Mouse (Mus musculus): Measurements from ENCODE around the gene Srrm2. TPM values are rescaled to one million over a fixed set of nuclear protein-coding genes. Genes with fewer than 3 reads are reported as not detected.

Srrm2 gene
- polyA plus RNA-seq, 1 experiment from 2014 or later = 536 TPM

DNA sequence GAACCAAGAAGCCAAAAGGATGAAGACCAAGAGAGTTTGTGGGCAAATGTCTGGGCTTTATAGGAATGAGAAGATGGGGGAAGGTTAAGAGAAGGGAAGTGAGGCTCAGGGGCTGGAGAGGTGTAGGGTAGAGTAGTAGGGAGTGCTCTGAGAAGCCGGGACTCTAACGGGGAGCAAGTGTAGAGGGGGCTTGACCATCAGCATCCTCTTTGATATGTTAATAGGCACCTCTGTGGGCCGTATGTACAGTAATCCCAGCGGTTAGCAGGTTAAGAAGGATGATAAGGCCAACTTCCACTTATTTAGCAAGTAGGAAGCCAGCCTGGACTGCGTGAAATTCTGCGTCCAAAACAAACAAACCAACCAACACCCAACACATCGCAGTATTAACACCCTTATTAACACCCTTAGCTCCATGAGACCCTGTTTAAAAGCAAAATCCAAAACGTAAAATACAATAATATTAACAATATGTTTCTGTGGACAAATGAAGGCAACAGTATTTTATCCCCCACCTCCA, 523 bp upstream of the Srrm2 start:
- no peaks in the 10 kb centered on the region for H3K36me3 ChIP-seq
- peaks cover 31% of the 10 kb centered on the region for H3K4me1 ChIP-seq
- H3K4me3 ChIP-seq (replicated peaks) = peak overlapping the region; percentile 54
- ATAC-seq (replicated peaks; ENCODE audit: low FRiP score) = no peak
- H3K27ac ChIP-seq = 0 out of 2 replicates have a peak overlapping the region, but pooled peaks have one; percentile 81
- no peaks in the 10 kb centered on the region for H3K27me3 ChIP-seq
- peak overlapping the region; percentile 72; the same call in 1 of the 2 replicates for H3K9ac ChIP-seq
- 18% methylated on average over 8 of the region's 8 CpGs for WGBS
- peak overlapping the region; percentile 70 for H3K4me2 ChIP-seq
- no peaks in the 10 kb centered on the region for H3K9me3 ChIP-seq (replicated peaks)

DNA sequence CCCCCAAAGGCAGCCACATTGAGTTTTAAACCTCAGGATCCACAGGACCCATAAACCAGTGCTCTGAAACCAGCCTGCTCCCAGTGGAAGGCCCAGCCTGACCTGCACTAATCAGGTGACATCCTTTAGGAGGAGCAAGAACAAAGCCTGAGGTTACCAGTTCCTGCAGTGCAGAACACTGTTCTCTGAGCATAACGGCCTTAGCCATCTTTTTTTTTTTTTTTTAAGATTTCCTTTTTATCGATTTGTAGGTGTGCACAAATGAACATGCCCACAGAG, 686 bp downstream of the Srrm2 start:
- H3K4me2 ChIP-seq = peak overlapping the region; percentile 70
- H3K4me1 ChIP-seq = peaks cover 26% of the 10 kb centered on the region
- H3K4me3 ChIP-seq (replicated peaks) = peak overlapping the region; percentile 54
- peak overlapping the region; percentile 81 for H3K27ac ChIP-seq
- peak; percentile 23; the same call in 1 of the 2 replicates for ATAC-seq (replicated peaks; ENCODE audit: low FRiP score)
- no peaks in the 10 kb centered on the region for H3K9me3 ChIP-seq (replicated peaks)
- no peaks in the 10 kb centered on the region for H3K27me3 ChIP-seq
- no peaks in the 10 kb centered on the region for H3K36me3 ChIP-seq
- peak overlapping the region; percentile 72; the same call in 1 of the 2 replicates for H3K9ac ChIP-seq
- 50% methylated on average over 2 of the region's 2 CpGs for whole genome bisulfite sequencing

DNA sequence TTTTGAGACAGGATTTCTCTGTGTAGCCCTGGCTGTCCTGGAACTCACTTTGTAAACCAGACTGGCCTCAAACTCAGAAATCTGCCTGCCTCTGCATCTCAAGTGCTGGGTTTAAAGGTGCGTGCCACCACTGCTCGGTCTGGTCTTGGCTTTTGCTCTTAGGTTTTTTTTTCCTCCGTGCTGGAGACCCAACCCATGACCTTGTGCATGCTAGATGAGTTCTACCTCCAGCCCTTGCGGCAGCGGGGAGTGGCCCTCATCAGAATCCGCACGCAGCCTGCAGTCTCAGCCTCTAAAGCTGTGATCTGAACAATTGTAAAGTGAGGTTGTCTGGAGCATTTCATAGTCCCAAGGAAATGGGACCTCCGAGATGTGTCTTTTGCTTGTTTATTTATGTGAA, 5.0 kb downstream of the Srrm2 start:
- Histone ChIP-seq H3K9ac (no peak overlapping the region), H3K4me1 (peaks cover 10% of the 10 kb centered on the region), H3K4me2 (no peak overlapping the region), H3K36me3 (no peaks in the 10 kb centered on the region), H3K9me3 (replicated peaks) (no peaks in the 10 kb centered on the region), H3K27ac (no peak overlapping the region), H3K4me3 (replicated peaks) (no peak overlapping the region), H3K27me3 (no peaks in the 10 kb centered on the region)
- WGBS = 92% methylated on average over 8 of the region's 8 CpGs
- no peak for ATAC-seq (replicated peaks; ENCODE audit: low FRiP score)

DNA sequence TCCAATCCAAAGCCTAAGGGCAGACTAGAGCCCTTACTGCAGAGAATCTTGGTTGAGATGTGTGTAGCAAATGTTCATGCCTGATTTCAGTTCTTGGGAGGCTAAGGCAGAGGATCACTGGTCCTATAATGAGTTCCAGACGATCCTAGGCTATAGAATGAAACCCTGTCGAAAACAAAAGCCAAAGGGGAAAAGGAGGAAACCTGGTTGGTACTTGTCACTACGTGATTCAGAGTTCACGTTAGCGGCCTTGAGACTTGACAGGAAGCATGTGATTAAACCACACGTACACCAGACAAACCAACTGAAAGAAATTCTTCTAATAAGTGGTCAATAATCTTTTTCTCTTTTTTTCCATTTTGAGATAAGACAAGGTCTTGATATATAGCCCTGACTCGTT, 7.0 kb downstream of the Srrm2 start:
- Histone ChIP-seq H3K27me3 (no peaks in the 10 kb centered on the region), H3K4me1 (peaks cover 2% of the 10 kb centered on the region; the same call in 1 of the 2 replicates), H3K4me3 (replicated peaks) (no peak overlapping the region), H3K9me3 (replicated peaks) (no peaks in the 10 kb centered on the region), H3K36me3 (no peaks in the 10 kb centered on the region), H3K4me2 (no peak overlapping the region), H3K9ac (no peak overlapping the region), H3K27ac (no peak overlapping the region)
- ATAC-seq (replicated peaks; ENCODE audit: low FRiP score) = no peak
- 69% methylated on average over 7 of the region's 7 CpGs for WGBS

DNA sequence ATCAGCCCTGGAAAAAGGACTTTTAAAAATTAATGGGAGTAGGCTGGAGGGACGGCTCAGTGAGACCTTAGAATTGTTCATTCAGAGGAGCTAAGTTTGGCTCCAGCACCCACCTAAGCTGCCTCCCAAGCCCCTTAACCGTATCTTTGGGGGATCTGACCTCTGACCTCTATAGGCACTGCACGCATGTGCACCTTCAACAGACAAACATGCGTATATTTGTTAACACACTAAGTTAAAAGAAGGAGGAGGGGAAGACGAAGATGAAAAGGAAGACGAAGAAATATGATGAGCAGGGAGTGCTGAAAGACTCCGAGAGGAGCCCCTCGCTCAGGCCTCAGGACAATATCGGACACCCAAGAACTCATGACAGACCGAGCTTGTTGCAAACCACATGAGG, 11.3 kb downstream of the Srrm2 start:
- no peaks in the 10 kb centered on the region for H3K9me3 ChIP-seq (replicated peaks)

DNA sequence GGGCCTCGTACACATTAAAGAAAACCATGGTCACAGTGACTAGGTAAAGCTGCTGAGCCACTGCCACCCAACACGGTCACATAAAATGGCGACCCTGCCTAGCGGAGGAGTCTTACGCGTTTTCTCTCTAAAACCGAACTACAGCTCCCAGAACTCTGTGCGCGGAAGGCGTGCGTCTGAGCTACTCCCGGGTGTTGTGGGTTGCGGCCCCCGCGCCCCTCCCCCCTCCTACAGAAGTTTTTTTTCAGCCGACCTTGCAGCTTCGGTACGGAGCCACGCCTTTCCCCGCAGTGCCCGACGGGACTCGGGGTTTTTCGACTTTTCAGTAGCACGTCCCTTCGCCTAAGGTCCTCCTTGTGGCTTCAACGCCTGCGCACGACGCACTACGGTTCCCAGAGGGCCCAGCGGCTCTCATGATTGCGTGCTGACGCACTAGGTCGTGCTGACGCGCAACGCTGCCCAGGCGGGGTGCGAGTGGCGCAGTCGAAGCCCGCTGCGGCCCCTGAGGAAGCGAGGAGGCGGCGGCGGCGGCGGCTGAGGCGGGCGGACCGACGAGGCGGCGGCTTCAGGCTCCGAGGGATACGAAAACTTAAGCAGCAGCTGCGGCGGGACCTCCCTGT, 12.5 kb downstream of the Srrm2 start:
- peak; percentile 98 for ATAC-seq (replicated peaks; ENCODE audit: low FRiP score)
- Histone ChIP-seq H3K4me3 (replicated peaks) (peak overlapping the region; percentile 99), H3K27me3 (no peaks in the 10 kb centered on the region), H3K4me2 (peak overlapping the region; percentile 77), H3K9ac (peak overlapping the region; percentile 97), H3K36me3 (peaks cover 12% of the 10 kb centered on the region), H3K4me1 (peaks cover 39% of the 10 kb centered on the region), H3K27ac (peak overlapping the region; percentile 95), H3K9me3 (replicated peaks) (no peaks in the 10 kb centered on the region)
- under 1% methylated on average over 58 of the region's 60 CpGs for WGBS

More for the DNA sequence above, 11.3 kb downstream of the Srrm2 start:
- H3K27ac ChIP-seq = no peak overlapping the region
- no peak overlapping the region for H3K4me2 ChIP-seq
- no peak overlapping the region for H3K9ac ChIP-seq
- 91% methylated on average over 10 of the region's 10 CpGs for WGBS
- no peaks in the 10 kb centered on the region; the same call in 1 of the 2 replicates for H3K36me3 ChIP-seq
- H3K4me3 ChIP-seq (replicated peaks) = no peak overlapping the region
- no peaks in the 10 kb centered on the region for H3K27me3 ChIP-seq
- H3K4me1 ChIP-seq = peaks cover 27% of the 10 kb centered on the region
- no peak for ATAC-seq (replicated peaks; ENCODE audit: low FRiP score)

DNA sequence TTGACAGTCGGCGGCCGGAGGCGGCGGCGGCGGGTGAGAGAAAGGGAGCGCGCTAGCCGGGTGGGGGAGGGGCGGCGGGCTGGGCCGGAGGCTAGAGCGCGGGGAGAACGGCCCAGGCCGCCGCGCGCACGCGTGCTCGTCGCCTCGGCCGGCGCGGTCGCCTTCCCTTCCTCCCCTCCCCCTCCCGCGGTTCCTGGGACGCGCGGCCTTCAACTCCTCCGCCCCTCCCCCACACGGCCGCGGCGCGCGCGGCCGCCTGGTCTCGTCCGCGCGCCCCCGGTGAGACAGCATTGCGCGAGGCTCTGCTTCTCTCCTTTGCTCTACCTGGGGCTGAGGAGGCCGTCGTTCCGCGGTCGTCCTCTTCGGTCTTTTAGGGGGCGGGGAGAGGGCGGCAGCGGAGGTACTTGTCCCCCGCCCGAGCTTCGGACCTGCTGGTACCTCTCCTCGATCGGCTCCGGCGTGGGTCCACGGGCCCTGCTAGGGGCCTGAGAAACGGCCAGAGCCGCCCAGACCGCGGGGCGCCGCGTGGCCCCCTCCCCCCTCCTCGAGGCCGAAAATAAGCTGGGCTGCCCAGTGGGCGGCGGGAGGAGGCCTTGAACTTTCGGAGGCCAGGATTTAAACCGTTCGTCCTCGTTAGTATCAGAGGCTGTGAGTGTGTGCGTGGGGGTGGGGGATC, 13.2 kb downstream of the Srrm2 start:
- H3K4me2 ChIP-seq = peak overlapping the region; percentile 77
- H3K4me1 ChIP-seq = peaks cover 39% of the 10 kb centered on the region
- under 1% methylated on average over 39 of the region's 83 CpGs for WGBS
- peak; percentile 71 for ATAC-seq (replicated peaks; ENCODE audit: low FRiP score)
- H3K9ac ChIP-seq = peak overlapping the region; percentile 97
- no peaks in the 10 kb centered on the region for H3K9me3 ChIP-seq (replicated peaks)
- H3K4me3 ChIP-seq (replicated peaks) = peak overlapping the region; percentile 99
- peak overlapping the region; percentile 95 for H3K27ac ChIP-seq
- H3K27me3 ChIP-seq = no peaks in the 10 kb centered on the region
- peaks cover 19% of the 10 kb centered on the region for H3K36me3 ChIP-seq

DNA sequence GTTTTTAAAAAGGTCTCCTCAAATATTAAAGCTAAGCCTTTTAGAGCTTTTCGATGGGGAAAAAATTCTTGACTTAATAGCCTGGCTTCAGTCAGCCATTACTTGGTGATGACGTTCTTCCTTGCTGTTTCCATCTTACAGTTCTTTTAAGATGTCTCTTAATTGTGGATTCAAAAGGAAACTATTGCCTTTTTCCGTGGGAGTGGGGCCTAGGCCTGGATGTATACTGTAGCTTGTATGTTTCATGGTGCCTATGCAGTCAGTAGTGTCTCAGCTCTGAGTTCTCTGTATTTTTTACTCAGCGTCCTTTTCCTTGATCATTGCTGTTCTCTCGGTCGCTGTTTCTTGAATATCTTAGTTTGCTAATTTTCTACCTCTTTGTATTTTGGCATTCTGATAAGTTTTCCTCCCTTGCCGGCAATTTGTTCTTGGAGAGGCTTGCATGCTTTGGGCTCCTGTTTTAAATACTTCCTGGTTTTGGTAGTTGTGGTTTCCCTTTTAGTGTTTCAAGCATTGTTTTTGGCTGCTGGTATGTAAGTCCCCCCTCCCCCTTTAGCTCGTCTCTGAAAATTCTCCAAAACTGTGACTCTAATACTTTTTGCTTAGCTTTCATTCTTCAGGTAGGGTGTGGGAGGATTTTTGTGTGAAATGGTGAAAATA, 14.2 kb downstream of the Srrm2 start:
- Histone ChIP-seq H3K9me3 (replicated peaks) (no peaks in the 10 kb centered on the region), H3K27ac (peak overlapping the region; percentile 95), H3K36me3 (peaks cover 29% of the 10 kb centered on the region), H3K27me3 (no peaks in the 10 kb centered on the region), H3K4me3 (replicated peaks) (peak overlapping the region; percentile 99), H3K4me1 (peaks cover 39% of the 10 kb centered on the region), H3K9ac (peak overlapping the region; percentile 97), H3K4me2 (peak overlapping the region; percentile 77)
- ATAC-seq (replicated peaks; ENCODE audit: low FRiP score) = no peak
- WGBS = 2% methylated on average over 8 of the region's 8 CpGs

DNA sequence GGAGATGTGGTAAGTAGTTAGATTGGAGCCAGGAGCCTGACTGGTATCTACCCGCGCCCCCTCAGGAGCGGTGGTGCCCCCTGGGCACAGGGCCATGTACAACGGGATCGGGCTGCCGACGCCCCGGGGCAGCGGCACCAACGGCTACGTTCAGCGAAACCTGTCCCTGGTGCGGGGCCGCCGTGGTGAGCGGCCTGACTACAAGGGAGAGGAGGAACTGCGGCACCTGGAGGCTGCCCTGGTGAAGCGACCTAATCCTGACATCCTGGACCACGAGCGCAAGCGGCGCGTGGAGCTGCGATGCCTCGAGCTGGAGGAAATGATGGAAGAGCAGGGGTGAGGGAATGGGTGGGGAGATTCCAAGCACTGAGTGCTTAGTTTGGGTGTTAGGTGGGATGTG, 16.5 kb downstream of the Srrm2 start:
- H3K36me3 ChIP-seq = peaks cover 52% of the 10 kb centered on the region

DNA sequence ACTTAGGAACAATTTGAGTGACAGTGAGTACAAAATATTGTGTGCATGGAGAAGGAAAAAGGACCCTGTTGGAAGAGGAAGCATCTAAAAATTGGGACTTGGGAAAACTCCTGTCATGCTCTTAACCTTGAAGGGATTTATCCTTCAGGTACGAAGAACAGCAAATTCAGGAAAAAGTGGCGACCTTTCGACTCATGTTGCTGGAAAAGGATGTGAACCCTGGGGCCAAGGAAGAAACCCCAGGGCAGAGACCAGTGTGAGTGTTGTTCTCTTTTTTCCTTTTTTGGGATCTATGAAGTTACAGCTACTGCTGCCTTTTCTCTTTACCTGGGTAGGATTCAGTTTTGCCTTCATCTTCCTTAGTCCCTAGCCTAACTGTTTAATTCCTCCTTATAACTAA, 17.6 kb downstream of the Srrm2 start:
- Histone ChIP-seq H3K9ac (no peak overlapping the region), H3K4me3 (replicated peaks) (no peak overlapping the region), H3K9me3 (replicated peaks) (no peaks in the 10 kb centered on the region), H3K36me3 (peaks cover 63% of the 10 kb centered on the region), H3K4me1 (peaks cover 34% of the 10 kb centered on the region), H3K27ac (no peak overlapping the region), H3K27me3 (no peaks in the 10 kb centered on the region), H3K4me2 (no peak overlapping the region)
- ATAC-seq (replicated peaks; ENCODE audit: low FRiP score) = no peak
- WGBS = 89% methylated on average over 3 of the region's 3 CpGs

More for the DNA sequence above, 16.5 kb downstream of the Srrm2 start:
- Histone ChIP-seq H3K4me1 (peaks cover 39% of the 10 kb centered on the region), H3K4me2 (peak overlapping the region; percentile 77), H3K4me3 (replicated peaks) (peak overlapping the region; percentile 32), H3K9me3 (replicated peaks) (no peaks in the 10 kb centered on the region), H3K27me3 (no peaks in the 10 kb centered on the region), H3K9ac (peak overlapping the region; percentile 26; the same call in 1 of the 2 replicates), H3K27ac (peak overlapping the region; percentile 56)
- no peak for ATAC-seq (replicated peaks; ENCODE audit: low FRiP score)
- 59% methylated on average over 25 of the region's 25 CpGs for WGBS

DNA sequence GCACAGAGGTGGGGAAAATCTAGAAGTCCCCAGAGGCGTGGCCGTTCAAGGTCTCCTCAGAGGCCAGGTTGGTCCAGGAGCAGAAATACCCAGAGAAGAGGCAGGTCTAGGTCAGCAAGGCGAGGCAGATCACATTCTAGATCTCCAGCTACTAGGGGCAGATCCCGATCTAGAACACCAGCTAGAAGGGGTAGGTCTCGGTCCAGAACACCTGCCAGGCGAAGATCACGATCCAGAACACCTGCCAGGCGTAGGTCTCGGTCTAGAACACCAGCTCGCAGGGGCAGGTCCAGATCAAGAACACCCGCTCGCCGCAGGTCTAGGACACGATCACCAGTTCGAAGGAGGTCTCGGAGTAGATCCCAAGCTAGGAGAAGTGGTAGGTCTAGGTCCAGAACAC, 25.3 kb downstream of the Srrm2 start:
- no peaks in the 10 kb centered on the region for H3K27me3 ChIP-seq
- peak; percentile 54; the same call in 1 of the 2 replicates for ATAC-seq (replicated peaks; ENCODE audit: low FRiP score)
- no peaks in the 10 kb centered on the region for H3K4me1 ChIP-seq
- WGBS = 98% methylated on average over 16 of the region's 16 CpGs
- H3K4me3 ChIP-seq (replicated peaks) = no peak overlapping the region
- peaks cover 97% of the 10 kb centered on the region for H3K36me3 ChIP-seq
- H3K4me2 ChIP-seq = no peak overlapping the region
- H3K9ac ChIP-seq = no peak overlapping the region
- no peak overlapping the region for H3K27ac ChIP-seq
- H3K9me3 ChIP-seq (replicated peaks) = peaks cover 28% of the 10 kb centered on the region

DNA sequence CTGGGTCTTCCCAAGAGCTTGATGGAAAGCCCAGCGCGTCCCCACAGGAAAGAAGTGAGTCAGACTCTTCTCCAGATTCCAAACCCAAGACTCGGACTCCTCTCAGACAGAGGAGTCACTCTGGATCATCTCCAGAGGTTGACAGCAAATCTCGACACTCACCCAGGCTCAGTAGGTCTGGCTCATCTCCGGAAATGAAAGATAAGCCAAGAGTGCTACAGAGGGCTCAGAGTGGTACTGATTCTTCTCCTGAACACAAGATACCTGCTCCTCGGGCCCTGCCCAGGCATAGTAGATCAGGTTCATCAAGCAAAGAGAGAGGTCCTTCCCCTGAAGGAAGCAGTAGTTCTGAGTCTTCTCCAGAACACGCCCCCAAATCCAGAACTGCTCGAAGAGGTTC, 28.2 kb downstream of the Srrm2 start:
- ATAC-seq (replicated peaks; ENCODE audit: low FRiP score) = no peak
- 97% methylated on average over 8 of the region's 8 CpGs for WGBS
- Histone ChIP-seq H3K27me3 (no peaks in the 10 kb centered on the region), H3K4me2 (no peak overlapping the region), H3K36me3 (peaks cover 99% of the 10 kb centered on the region), H3K4me3 (replicated peaks) (no peak overlapping the region), H3K9ac (no peak overlapping the region), H3K4me1 (peaks cover 4% of the 10 kb centered on the region; the same call in 1 of the 2 replicates), H3K9me3 (replicated peaks) (peaks cover 28% of the 10 kb centered on the region), H3K27ac (no peak overlapping the region)
